28 mouse cellular contexts compared by ENCODE assay signal in the genomic region with DNA sequence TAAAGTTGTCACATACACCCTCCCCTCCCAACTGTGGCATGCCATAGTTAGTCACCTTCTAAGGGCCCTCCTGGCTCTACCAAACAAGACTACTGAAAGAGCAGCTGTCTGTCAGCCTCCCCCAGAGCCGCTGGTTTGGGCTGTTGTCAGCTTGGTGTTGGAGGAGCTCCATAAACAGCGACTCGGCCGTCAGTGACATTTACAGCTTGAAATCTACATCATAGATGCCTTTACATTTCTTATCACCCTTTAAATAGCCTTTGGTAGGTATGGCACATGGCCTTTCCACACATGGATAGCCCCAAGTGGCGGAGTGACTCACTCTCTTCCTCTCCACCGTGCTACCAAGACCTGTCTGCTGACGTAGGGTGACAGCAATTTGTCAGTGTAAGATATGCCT. TPM values are rescaled to one million over a fixed set of nuclear protein-coding genes. Genes with fewer than 3 reads are reported as not detected.
DNase-seq lines count a peak whose midpoint lies in the region; ATAC-seq lines count a peak whose summit lies in the region.
"Had no signal": no experiment of that assay in that cellular context is flagged by ENCODE, and none has a peak within 500 bp of the region (broad histone marks: within the 10 kb centered on the region; RNA-seq: fewer than 3 reads in every experiment).

No protein-coding gene starts in this region.

- H3K36me3 ChIP-seq in heart, embryonic 14.5 days (ENCODE audit: control insufficient read depth, insufficient read depth, low read length): no peaks in the 10 kb centered on the region
- H3K36me3 ChIP-seq: liver, embryonic 15.5 days; lung, embryonic 15.5 days; neural tube, embryonic 12.5 days had no signal

- no peak for DNase-seq in frontal cortex, postnatal 10 days (ENCODE audit: low spot score in 2 of 2)
- no peak for DNase-seq in heart, postnatal 25 days (ENCODE audit: low spot score)
- DNase-seq in right cerebral cortex, postnatal 25 days: peak; percentile 20
- no peak for DNase-seq in right cerebral cortex, postnatal 10 days (ENCODE audit: low spot score in 2 of 2)
- DNase-seq in thymus, postnatal 4 days: no peak
- DNase-seq: cerebellum, adult 11-12 months; cerebellum, postnatal 10 days; gastrocnemius, postnatal 10 days; heart, postnatal 10 days; kidney, adult 2 months; liver; lung, postnatal 36 days; midbrain, embryonic 14.5 days; retina, postnatal 1 day; thymus, postnatal 25 days had no signal

- 43% methylated on average over 7 of the region's 7 CpGs for WGBS in heart, embryonic 14.5 days

- intact Hi-C loops in heart, postnatal 25 days (cut with DNase I): no loop called here

- H3K27me3 ChIP-seq in heart, embryonic 14.5 days (ENCODE audit: control insufficient read depth, insufficient read depth, low read length): no peaks in the 10 kb centered on the region
- H3K27me3 ChIP-seq: hindbrain, embryonic 12.5 days; liver, embryonic 15.5 days; lung, embryonic 15.5 days; megakaryocyte, embryonic 14.5 days; neural tube, embryonic 12.5 days; Patski had no signal

- H3K4me2 ChIP-seq in heart, embryonic 14.5 days (ENCODE audit: low read length): no peak overlapping the region
- H3K4me2 ChIP-seq: hindbrain, embryonic 12.5 days; liver, embryonic 15.5 days; lung, embryonic 15.5 days; neural tube, embryonic 12.5 days had no signal

- H3K9ac ChIP-seq in heart, embryonic 14.5 days (ENCODE audit: low read length): no peak overlapping the region
- H3K9ac ChIP-seq: hindbrain, embryonic 12.5 days; liver, embryonic 15.5 days; lung, embryonic 15.5 days; neural tube, embryonic 12.5 days had no signal

- no peaks in the 10 kb centered on the region for H3K9me3 ChIP-seq in heart, embryonic 14.5 days (ENCODE audit: control insufficient read depth, low read length)
- H3K9me3 ChIP-seq: embryonic facial prominence, embryonic 10.5 days; forebrain, embryonic 10.5 days; hindbrain, embryonic 12.5 days; limb, embryonic 10.5 days; liver, embryonic 15.5 days; lung, embryonic 15.5 days; megakaryocyte, embryonic 14.5 days; neural tube, embryonic 12.5 days had no signal

- H3K4me1 ChIP-seq in heart, embryonic 14.5 days (ENCODE audit: control insufficient read depth in 2 of 2, insufficient read depth in 2 of 2, low read length in 2 of 2): peaks cover 4 to 10% of the 10 kb centered on the region in 2 experiments; a peak in 3 of 4 replicates
- H3K4me1 ChIP-seq: embryonic facial prominence, embryonic 10.5 days; forebrain, embryonic 10.5 days; hindbrain, embryonic 12.5 days; neural tube, embryonic 12.5 days had no signal

- peak; percentile 81 for ATAC-seq in frontal cortex, adult (ENCODE audit: low TSS enrichment)
- ATAC-seq in heart, embryonic 14.5 days (ENCODE audit: insufficient number of reproducible peaks, insufficient read depth, low FRiP score, low read depth): peak; percentile 45; the same call in 1 of the 2 replicates
- ATAC-seq: forebrain, embryonic 16.5 days; Patski had no signal

- no peak overlapping the region for H3K4me3 ChIP-seq in heart, embryonic 14.5 days (ENCODE audit: control insufficient read depth in 1 of 2, insufficient read depth in 1 of 2, low read depth in 1 of 2, low read length in 2 of 2)
- H3K4me3 ChIP-seq: embryonic facial prominence, embryonic 10.5 days; forebrain, embryonic 10.5 days; hindbrain, embryonic 12.5 days; limb, embryonic 10.5 days; liver, embryonic 15.5 days; lung, embryonic 15.5 days; megakaryocyte, embryonic 14.5 days; neural tube, embryonic 12.5 days had no signal

- peak overlapping the region in 1 of 2 experiments; percentile 31; a peak in 1 of 4 replicates for H3K27ac ChIP-seq in heart, embryonic 14.5 days (replicated peaks in 1 of 2; ENCODE audit: control insufficient read depth in 1 of 2, insufficient read depth in 1 of 2, low read depth in 2 of 2, low read length in 2 of 2)
- H3K27ac ChIP-seq: embryonic facial prominence, embryonic 10.5 days; forebrain, embryonic 10.5 days; hindbrain, embryonic 12.5 days; kidney, postnatal 0 days; limb, embryonic 10.5 days; liver, embryonic 15.5 days; lung, embryonic 15.5 days; neural tube, embryonic 12.5 days had no signal

RNA-seq across cellular contexts. Expression of gene Mgat5, which starts 46.9 kb away (rescaled TPM):
- 5.3 and 6.0 TPM in 2 replicates for polyA plus RNA-seq in heart, embryonic 14.5 days (2014; fragmentation: Nextera tagmentation; extraction: Ambion mirVana)
- 10 to 100 TPM; 14.1 to 14.8 TPM for total RNA-seq in heart, postnatal 25 days (2021)
